Mouse (Mus musculus): ENCODE measurements around the gene Krtcap3. TPM values are rescaled to one million over a fixed set of nuclear protein-coding genes. Genes with fewer than 3 reads are reported as not detected.
A peak's percentile ranks its signal among the peaks of the same experiment; 100 is the strongest.
"Not testable (repeated sequence)": the region's sequence is repeated elsewhere in the genome, so short reads cannot be mapped to it uniquely, and the experiment has no call there.

Krtcap3 gene
- 2.5 to 14.9 TPM (median 12.9 TPM) in 3 replicates for total RNA-seq (2017)

DNA sequence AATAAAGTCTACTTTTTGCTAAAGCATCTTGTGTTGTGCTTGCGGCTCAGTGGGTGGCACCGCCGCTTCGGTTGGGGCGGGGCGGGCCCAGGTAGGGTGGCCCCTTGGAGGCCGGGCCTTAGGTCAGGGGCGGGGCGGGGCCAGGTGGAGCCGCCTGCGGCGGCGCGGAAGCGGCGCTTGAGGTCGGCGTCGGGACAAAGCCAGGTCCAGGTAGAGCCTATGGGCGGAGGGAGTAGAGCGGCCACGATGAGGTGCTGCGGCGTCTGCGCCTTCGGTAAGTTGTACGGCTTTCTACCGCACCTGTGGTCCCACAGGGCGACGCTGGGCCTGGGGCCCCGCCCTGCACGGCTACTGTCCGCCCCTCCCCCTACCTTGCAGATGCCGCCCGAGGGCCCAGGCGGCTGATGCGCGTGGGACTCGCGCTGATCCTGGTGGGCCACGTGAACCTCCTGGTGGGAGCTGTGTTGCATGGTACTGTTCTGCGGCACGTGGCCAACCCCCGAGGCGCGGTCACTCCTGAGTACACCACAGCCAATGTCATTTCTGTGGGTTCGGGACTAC lies at the start of gene Krtcap3:
TSS of gene Krtcap3 (plus strand) at position 151 of the 561 bp plus-strand sequence.
- ATAC-seq (replicated peaks; ENCODE audit: insufficient number of reproducible peaks, low FRiP score, low TSS enrichment, poor library complexity, severe bottlenecking): no peak

DNA sequence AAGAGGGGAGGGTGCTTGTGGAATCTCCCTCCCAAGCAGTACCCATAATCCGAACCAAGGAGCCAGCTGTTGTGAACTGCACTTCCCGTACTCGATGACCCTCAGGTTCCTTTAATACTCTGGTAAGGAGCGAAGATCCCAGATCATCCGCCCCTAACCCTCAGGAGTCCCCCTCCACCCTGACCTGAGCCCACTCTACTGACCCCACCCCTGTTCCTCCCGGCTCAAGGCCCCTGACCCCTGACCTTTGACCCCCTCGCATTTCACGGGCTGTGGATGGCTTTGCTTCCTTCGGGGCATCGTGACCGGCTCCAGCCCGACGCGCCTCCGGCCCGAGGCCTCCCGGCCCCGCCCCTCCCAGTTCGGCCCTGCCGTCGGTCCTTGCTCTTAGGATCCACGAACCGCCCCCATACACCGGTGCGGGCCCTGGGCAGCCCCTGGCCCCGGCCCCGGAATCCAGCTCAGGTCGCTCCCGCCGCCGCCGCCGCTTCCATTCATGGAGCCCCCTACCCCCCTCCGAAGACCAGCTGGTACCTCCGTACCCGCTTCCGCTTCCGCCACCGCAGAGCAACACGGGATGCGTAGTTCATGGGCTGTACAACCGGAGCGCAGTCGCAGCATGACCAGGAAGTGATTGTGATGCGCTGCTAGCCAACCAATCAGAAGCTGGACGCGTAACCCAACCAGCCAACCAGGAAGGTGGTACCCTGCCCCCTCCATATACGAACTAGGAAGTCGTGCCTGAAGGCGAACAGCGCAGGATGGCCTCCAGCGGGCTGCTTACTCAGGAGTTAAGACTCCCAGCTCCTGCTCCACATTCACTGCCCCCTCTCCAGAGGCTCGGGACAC lies 49.5 kb upstream of the Krtcap3 start, which contains the start of gene Zfp513:
TSS of gene Zfp513 (minus strand) at position 562 of the 849 bp plus-strand sequence.
- peak; percentile 95 for ATAC-seq (replicated peaks; ENCODE audit: insufficient number of reproducible peaks, low FRiP score, low TSS enrichment, poor library complexity, severe bottlenecking)

DNA sequence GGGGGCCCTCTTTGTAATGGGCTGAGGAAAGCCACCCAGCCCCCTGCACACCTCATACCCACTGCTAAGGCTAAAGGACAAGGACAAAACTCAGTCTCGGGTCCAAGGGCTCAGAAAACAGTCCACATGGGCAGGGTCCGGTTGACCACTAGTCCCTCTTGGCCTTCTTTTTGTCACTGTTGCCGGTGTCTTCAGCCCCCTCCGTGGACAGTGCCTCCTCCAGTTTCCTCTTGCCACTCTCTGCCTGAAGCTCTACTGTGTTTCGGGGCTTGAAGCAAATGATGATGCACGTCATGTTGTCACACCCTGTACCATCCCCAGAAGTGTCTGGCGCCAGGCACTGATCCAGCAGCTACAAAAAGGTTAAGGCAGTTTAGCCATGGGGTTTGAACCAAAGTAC lies 48.6 kb upstream of the Krtcap3 start:
- no peak for ATAC-seq (replicated peaks; ENCODE audit: insufficient number of reproducible peaks, low FRiP score, low TSS enrichment, poor library complexity, severe bottlenecking)

DNA sequence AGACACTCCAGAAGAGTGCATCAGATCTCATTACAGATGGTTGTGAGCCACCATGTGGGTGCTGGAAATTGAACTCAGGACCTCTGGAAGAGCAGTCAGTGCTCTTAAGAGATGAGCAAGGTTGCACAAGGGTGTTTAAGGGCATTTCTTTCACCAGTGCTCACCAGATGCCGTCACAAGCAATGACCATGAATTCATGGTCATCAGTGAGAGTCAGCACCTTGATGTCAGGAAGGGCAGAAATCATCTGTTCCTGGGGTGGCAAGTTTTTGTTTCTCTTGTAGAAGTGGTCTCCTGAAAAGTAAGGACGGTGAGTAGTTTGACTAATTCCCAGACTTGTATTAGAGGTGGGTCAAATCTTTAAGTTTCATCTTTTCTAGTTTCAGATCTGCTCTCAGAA lies 47.6 kb upstream of the Krtcap3 start:
- no peak for ATAC-seq (replicated peaks; ENCODE audit: insufficient number of reproducible peaks, low FRiP score, low TSS enrichment, poor library complexity, severe bottlenecking)

DNA sequence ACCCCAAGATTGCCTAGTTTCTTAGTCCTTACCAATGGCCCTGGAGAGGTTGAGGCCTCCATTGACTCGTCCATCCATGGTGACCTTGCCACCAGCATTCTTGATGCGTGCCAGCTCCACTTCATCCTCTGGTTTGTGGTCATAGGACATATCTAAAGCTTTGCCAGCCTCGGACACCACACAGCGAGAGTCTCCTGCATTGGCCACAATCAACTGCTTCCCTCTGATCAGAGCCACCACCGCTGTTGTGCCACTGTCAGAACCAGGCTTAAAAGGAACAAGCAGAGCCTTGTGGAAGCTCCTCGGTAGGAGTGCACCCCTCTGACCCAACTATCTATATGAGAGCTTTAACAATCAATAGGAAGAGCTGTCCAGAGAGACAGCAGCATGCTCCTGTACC lies 47.1 kb upstream of the Krtcap3 start:
- ATAC-seq (replicated peaks; ENCODE audit: insufficient number of reproducible peaks, low FRiP score, low TSS enrichment, poor library complexity, severe bottlenecking): no peak

DNA sequence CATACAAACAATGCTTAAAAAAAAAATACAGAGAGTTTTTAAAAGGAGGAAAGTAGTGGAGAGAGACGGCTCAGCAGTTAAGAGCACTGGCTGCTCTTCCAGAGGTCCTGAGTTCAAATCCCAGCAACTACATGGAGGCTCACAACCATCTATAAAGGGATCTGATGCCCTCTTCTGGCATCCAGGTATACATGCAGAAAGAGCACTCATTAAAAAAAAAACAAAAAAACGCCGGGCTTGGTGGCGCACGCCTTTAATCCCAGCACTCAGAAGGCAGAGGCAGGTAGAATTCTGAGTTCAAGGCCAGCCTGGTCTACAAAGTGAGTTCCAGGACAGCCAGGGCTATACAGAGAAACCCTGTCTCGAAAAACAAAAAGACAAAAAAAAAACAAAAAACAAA lies 34.9 kb upstream of the Krtcap3 start:
- not testable (repeated sequence) for ATAC-seq (replicated peaks; ENCODE audit: insufficient number of reproducible peaks, low FRiP score, low TSS enrichment, poor library complexity, severe bottlenecking)

DNA sequence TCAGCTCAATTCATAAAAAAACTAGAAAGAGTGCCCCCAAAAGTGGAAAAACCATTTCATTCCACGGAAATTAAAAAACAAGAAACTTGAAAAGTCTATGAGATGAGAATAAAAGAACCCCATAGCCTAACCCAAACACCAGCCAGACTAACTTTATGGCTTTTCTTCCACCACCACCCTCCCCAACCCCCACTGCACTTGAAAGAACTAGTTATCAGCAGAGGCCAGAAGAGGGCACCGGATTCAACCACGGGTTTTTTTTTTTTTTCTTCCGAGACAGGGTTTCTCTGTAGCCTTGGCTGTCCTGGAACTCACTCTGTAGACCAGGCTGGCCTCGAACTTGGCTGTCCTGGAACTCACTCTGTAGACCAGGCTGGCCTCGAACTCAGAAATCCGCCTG lies 33.2 kb upstream of the Krtcap3 start:
- no peak for ATAC-seq (replicated peaks; ENCODE audit: insufficient number of reproducible peaks, low FRiP score, low TSS enrichment, poor library complexity, severe bottlenecking)

DNA sequence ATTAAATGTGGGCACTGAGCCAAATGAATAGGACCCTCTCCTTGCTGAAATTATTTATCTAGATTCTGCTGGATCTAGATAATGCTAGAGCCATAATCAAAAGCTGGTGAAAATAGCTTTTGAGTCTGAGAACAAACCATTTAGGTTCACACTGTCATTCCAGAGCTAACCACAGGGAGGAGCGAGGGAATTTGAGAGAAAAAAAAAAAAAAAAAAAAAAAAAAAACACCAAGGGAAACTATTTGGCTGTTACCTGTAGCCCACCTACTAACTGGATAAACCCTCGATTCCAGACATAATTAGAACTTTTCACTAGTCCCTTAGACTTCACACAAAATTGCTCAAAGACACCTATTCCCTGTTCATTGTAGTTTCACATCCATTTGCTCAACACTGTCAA lies 32.4 kb upstream of the Krtcap3 start:
- no peak for ATAC-seq (replicated peaks; ENCODE audit: insufficient number of reproducible peaks, low FRiP score, low TSS enrichment, poor library complexity, severe bottlenecking)

DNA sequence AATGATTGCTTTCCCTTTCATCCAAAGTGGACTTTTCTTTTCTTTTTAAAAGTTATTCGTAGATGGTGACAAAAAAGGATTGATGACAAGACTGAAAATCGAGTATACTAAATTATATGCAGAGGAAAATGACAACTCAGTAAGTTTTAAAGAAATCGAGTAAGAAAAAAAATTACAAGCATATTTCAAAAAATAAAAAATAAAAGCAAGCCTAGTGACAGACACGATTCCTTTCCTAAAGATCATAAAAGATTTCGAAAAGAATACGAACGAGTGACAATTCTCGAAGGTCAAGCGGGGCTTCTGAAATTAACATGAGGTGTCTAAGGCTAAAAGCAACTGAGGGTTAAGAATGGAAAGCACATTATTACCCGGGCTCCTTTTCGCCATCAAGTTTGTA lies 32.0 kb upstream of the Krtcap3 start:
- no peak for ATAC-seq (replicated peaks; ENCODE audit: insufficient number of reproducible peaks, low FRiP score, low TSS enrichment, poor library complexity, severe bottlenecking)

DNA sequence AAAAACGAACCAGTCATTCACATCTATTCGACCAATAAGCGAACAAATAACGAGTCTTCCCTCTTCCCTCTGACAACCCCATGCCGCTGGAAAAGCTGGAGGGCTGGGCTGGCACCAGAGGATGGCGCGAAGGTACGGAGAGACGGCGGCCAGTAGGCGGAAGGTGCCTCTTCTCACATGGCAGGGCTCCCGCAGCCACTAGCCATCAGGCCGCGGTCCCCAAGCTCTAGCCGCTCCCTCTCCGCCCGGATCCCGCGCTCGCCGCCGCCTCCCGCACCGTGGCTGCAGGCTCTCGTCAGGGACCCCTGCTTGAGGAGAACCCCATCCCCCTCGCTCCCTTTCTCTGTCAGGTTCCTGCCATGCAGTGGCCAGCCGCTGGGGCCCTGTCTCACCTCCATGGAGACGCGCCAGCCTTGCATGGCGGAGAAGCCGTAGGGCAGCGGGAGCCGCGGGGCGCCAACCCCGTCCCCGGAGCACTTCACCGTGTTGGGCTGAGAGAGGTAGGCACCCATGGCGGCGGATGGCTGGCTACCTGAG lies 31.5 kb upstream of the Krtcap3 start:
- peak; percentile 42 for ATAC-seq (replicated peaks; ENCODE audit: insufficient number of reproducible peaks, low FRiP score, low TSS enrichment, poor library complexity, severe bottlenecking)

DNA sequence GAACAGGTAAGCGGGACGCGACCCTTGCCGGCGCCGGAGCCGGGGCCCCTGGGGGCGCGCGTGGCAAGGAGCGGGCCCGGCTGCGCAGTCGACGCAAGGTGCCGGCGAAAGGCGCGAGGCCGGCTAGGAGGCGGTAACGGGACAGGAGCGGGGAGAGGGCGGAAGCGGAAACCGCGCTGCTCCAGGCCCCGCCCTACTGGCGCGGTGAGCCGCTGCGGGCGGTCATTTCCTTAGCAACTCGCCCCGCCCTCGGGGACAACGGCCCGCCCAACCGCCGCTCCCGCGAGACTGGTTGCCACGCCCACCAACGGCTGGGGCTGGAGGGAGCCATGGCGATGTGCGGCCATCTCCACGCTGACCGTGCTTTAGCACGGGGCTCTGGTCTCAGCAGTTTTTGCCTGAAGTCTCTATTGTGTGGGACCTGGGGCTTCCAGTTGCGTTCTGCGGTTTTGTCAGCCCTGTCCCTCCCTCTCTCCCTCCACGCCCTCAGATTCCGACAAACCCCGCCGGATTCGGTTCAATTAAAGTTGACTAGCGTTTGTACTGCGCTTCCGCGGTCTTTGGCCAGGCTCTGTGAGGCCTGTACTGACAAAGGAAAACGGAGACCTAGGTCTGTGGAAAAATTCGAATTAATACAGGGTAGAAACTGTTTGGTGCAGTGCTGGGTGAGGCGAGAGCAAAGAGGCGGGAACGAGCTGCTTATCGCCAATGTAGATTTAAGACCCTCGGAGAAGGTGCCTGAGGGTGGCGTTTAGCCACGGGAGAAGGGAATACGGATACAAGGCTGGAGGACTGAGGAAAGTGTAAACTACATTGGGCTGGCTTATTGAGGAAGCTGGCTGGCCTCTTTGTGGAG lies 30.8 kb upstream of the Krtcap3 start, which contains the start of gene Ppm1g:
TSS of gene Ppm1g (minus strand) at position 240 of the 856 bp plus-strand sequence.
- peak; percentile 91 for ATAC-seq (replicated peaks; ENCODE audit: insufficient number of reproducible peaks, low FRiP score, low TSS enrichment, poor library complexity, severe bottlenecking)

DNA sequence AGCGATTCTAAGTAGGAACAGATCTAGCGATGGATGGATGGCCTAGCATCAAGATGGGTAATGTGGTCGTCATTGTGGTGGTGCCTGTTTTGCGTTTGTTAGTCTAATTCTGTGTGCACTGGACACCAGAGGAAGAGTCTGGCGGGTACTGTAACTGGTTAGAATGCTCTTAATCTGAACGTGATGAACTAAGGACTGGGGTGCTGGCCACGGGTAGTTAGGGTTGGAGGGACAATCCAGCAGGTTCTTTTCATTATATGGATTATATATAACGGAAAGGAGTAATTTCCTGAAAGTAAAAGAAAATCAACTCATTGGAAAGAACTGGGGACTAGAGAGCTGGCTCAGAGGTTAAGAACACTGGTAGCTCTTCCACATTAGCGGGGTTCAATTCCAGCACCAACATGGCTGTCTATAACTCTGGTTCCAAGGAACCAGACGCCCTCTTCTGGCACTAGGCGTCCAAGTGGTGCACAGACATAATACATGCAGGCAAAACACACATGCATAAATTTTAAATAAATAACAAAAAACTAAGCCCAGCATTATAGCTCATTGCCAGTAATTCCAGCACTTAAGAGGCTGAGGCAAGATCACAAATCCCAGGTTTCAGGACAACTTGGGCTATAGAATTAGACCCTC lies 30.1 kb upstream of the Krtcap3 start:
- ATAC-seq (replicated peaks; ENCODE audit: insufficient number of reproducible peaks, low FRiP score, low TSS enrichment, poor library complexity, severe bottlenecking): no peak

DNA sequence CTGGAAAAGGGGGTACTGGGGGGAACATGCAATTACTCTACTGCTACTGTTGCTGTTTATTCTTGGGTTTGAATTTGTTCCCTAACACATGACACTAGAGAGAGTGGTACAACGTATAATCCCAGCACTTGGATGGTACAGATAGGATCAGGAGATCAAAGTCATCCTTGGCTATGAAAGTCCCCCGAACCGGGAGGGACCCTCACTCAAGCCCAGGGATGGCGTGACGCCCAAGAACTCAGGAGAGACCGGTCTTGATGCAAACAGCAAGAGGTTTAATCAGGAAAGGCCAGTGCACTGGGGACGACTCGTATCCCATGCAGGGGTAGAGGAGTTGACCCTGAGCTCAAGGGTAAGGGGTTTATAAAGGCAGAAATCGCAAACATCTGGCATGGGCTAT lies 28.8 kb upstream of the Krtcap3 start:
- ATAC-seq (replicated peaks; ENCODE audit: insufficient number of reproducible peaks, low FRiP score, low TSS enrichment, poor library complexity, severe bottlenecking): no peak

DNA sequence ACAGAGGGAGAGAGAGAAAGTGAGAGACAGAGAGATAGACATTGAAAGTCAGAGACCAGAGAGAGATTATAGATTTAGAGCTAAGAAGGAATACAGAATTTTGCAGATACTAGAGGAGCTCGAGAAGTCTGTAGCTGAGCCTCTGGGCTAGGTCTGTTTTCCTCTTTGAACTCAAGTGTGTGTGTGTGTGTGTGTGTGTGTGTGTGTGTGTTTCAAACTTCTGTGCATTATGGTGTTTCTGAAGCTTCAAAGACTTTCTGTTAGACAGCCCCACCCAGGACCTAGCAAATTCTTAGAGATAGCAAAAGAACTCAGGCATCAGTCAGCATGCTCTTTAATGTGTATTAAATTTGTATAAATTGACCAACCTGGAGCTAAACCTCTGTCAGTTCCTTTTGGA lies 24.9 kb upstream of the Krtcap3 start:
- ATAC-seq (replicated peaks; ENCODE audit: insufficient number of reproducible peaks, low FRiP score, low TSS enrichment, poor library complexity, severe bottlenecking): no peak

DNA sequence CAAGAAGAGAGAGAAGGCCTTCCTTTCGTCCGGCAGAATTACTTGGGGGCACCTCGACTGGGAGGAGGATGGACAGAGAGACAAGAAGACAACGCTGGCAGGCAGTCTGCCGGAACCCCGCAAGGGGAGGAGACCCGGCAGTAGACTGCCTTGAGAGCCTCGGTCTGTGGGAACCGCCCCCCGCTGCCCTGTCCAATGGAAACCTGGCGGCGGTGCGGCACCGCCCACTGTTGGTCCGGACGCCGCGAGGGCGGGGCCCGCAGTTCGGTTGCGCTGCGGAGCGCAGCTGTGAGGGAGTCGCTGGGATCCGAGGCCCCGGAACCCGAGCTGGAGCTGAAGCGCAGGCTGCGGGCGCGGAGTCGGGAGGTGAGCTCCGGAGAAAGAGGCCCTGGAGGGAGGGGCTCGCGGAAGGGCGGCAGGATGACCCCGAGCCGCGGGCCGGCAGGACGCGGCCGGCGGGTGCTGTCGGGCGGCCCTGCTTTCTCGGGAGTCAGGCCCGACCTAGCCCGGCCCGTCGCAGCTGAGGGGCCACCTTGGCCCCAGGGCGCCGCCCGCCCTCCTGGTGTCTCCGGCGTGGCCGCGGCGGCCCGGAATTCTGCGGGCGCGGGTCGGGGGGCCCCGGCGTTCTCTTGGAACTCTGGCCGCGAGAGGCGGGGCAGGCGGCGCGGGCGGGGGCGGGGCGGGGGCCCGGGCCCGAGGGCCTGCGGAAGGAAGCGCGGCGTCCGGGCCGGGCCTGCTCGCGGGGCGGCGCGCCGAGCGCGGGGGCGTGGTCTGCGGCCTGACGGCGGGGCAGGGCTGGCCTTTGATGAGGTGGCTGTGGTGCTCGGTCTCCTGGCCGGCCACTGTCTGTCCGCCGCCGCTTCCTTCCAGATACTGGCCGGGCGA lies 10.6 kb upstream of the Krtcap3 start, which contains the start of the genes Nrbp1 and Gm9970:
TSS of gene Nrbp1 (plus strand) at position 228 of the 885 bp plus-strand sequence.
TSS of gene Gm9970 (minus strand) at position 596 of the 885 bp plus-strand sequence.
- ATAC-seq (replicated peaks; ENCODE audit: insufficient number of reproducible peaks, low FRiP score, low TSS enrichment, poor library complexity, severe bottlenecking): peak; percentile 97

DNA sequence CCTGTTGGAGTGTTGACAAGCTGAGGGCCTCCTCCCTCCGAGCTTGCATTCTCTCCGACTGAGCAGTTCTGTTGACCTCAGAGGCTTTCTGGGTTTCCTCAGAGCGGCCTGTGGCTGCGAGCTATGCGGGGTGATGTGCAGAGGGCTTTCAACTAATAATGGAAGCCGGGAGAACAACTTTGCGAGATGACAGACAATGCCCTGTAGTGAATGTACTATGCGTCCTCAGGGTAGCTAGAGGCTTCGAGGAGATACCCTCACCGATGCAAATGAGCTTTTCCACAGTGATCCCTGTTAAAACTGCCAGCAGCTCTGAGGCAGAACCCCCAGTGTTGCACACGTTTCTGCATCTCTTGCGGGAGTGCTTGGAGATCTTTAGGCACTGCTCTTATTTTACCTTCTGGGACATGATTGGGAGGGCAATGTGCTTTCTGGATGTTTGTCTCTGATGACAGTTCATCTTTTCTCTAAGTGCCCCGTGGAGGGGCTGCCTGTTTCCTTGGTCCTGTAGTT lies 9.9 kb upstream of the Krtcap3 start:
- no peak for ATAC-seq (replicated peaks; ENCODE audit: insufficient number of reproducible peaks, low FRiP score, low TSS enrichment, poor library complexity, severe bottlenecking)

DNA sequence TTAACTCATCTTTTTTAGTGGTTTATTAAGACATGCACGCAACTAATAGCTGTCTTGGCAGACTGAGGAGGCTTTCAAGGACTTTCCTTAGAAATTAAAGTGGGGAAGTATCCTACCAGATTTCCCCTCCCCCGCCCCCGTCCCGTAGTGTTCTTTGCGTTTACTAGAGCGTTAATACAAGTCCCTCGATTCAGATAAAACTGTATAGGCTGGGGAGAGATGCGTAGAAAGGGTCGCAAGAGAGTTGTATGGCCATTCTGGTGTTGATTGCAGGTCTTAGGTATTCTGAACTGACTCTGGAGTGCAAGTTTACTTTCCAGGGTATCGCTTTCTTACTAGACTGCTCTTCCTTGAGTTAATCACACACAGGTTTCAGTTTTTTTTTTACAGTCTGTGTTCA lies 9.3 kb upstream of the Krtcap3 start:
- ATAC-seq (replicated peaks; ENCODE audit: insufficient number of reproducible peaks, low FRiP score, low TSS enrichment, poor library complexity, severe bottlenecking): no peak
